Mouse (Mus musculus): Measurements from ENCODE around the gene Cebpa.

Gene Cebpa

DNA sequence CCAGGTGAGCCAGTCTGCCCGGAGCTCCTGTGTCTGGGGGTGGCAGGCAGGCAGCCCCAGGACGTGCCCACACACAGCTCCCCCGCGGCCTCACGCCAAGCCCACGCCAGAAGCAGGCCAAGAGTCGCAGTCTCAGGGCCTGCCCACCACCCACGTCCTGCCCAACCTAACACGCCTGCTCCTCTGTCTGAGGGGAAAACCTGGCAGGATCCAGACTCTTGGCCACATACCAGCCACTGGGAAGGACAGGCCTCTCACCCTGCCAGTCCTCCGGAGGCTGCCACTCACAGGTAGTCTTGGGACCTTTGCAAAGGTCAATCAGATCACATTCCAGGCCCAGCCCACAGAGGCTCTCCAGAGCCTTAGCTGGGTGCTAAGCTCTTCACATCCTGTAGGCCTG is 27.2 kb downstream of the Cebpa start:
- no peak for DNase-seq (ENCODE audit: low spot score)

DNA sequence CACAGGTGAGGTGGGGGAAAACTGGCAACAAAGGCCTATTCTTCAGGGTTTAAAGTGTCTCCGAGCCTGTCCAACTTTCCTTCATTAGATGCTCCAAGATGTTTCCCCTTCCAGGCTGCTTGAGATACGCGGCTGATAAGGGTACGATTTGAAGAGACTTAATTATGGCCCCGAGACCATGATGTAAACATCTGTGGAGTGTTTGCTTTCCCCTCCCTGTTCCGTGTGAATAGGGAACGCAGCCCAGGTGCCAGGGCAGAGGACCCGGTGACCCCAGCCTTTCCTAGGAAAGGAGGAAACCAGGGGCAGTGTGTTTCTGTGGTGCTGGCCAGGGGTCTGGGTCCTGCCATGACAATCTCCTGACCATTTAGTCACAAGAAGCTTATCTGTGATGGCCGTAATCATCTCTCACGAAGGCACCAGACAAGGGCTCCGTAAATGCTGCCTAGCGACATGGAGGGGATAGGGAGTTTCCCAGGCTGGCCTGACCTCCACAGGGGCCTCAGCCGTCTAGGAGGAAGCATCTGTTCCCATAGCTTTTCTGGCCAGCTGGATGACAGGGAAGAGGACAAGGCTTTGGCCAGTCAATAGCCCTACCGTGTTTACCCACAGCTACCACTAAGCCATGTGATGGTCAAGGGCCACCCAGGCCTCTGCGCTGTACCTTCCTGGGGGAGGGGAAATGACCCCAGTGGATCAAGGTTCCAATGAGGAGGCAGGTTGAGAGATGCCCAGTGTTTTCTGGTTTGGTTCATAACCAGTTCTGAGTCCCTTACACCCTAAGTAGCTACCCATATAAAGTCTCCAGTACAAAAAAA is 30.7 kb downstream of the Cebpa start:
- no peak for DNase-seq (ENCODE audit: low spot score)

DNA sequence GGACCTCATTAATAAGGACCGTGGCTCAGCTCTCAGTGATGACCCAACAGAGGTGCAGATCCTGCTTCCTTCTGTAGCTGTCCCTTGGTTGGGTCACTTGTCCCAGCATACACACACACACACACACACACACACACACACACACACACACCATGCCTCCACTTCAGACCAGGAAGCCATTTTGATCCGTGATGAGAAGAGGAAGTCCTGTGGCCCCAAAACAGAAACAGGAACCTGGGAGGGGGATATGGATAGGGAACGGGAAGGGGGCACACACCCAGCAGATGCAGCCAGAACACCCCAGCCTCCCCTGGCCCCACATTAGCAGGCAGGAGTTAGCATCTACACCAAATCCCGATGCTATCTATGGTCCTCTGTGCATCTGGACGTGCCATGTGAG is 31.8 kb downstream of the Cebpa start:
- DNase-seq (ENCODE audit: low spot score): no peak

DNA sequence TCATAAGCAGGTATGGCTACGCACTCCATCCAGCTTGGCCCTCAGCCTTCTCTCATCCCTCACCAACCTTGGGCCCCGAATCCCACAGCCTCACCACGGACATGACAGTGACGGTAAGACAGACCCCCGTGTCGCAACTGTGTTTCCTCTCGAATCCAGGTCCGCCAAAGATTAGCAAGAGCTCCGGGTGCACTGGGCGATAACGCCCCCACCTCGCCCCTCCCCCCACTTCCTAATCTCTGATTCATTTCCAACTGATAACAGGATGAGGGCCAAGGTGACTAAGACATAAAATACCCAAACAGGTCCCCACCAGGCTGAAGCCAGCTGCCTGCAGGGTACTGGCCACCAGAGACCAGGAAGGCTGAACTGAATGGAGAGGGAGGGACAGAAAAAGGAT is 35.4 kb downstream of the Cebpa start:
- no peak for DNase-seq (ENCODE audit: low spot score)

DNA sequence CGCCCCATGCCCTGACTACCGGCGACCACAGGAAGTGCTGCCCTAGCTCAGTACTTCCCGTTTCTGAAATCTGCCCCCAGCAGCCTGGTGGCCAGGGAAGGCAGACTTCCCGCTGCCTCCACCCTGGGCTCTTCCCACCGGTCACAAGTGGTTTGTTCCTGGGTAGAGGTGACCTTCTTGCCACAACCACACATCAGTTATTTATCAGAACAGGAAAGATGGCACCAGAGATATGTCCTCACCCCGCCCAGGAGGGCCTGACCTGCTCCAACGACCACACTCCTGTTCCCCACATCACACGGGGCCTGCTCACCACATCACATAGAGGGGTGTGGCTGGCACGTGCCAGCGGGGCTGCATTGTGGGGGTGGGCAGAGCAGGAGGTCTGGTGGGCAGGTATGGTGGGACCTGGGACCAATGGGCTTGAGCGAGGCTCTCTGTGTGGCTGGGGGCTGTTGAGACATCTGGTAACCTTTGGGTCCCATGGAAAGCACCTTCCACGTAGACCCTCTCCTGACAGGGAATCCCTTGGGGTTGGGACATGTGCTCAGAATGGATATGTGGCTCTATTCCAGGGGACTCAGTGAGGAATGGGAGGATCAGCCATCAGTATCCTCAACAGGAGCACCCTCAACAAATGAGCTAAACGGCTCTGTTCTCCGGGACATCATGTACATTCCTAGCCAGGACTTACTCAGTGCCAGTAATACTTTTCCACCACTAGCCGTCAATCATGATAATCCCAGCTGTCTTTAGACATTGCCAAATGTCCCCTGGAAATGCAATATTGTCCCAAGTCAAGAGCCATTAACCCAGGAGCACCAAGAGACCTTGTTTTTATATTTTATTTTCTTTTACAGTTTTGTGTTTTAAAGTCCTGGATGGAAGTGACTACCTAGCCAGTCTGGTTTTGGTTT is 37.7 kb downstream of the Cebpa start:
- DNase-seq (ENCODE audit: low spot score): no peak

DNA sequence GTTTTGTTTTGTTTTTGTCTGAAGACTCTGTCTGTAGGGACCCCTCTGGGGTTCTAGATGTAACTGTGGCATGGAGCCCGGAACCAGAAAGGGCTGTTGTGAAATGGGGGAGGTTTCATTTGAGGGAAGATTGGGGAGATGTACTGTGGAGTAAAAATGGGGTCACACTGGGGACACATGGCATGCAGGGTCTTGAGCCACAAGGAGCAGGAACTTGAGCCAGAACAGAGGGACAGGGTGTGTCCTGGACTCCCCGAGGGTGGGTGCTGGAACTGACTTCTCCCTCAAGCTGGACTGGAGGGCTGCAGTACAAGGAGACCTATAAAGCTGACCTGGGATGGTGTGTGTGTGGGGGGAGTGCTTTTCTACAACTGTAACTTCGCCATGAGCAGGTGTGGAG is 38.4 kb downstream of the Cebpa start:
- DNase-seq (ENCODE audit: low spot score): no peak

DNA sequence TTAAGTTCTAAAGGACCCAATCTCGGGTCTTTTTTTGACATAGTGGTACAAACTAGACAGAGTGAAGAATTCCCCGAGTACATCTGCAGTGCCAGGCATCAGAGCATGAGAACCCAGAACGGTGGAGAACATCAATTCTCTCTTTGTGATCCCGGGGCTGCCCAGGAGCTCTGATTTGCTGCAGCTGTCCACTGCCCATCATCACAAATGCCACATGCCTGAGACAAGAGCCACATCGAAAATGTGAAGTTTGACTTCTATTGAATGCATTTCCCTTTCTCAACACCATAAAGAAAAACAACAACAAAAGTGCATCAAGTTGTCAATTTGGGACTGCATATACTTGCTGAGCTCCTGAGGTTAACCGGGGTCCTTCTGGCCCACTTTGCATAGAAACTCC is 43.4 kb downstream of the Cebpa start:
- DNase-seq (ENCODE audit: low spot score): no peak

DNA sequence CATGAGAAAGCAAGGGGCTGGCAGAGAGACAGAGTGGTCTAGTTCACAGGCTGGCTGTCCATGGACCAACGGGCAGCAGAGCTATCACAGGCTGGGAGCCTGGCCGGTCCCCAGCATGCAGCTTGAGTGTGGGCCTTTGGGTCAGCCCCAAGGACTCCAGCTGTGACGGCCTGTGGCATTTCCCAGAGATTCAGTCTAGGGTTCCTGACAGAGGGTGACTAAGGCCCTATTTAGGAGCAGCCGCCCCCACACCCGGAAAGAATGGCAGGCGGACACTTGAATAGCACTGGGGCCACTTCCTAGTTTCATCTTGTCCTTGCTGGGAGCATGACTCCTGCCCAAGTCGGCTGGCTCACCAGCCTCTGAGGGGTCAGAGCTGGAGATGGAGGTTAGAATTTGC is 44.5 kb downstream of the Cebpa start:
- no peak for DNase-seq (ENCODE audit: low spot score)

DNA sequence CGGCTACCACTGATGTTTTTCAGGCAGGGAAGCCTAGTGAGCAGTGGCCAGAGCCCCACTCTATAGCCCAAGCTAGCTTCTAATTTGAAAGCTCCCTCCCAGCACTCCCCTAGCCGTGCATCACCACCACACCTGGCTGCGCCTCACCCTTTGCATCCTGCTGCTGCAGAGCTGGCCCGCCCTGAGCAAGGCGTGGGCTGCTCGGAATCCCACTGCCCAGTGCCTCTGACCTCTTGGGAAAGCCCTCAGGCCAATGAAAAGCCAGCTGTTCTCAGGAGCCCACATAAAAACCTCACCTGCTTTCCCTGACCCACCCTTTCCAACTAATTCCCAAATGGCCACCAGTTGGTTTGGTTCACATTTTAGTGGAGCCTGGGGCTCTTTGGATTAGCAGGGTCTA is 45.0 kb downstream of the Cebpa start:
- no peak for DNase-seq (ENCODE audit: low spot score)

DNA sequence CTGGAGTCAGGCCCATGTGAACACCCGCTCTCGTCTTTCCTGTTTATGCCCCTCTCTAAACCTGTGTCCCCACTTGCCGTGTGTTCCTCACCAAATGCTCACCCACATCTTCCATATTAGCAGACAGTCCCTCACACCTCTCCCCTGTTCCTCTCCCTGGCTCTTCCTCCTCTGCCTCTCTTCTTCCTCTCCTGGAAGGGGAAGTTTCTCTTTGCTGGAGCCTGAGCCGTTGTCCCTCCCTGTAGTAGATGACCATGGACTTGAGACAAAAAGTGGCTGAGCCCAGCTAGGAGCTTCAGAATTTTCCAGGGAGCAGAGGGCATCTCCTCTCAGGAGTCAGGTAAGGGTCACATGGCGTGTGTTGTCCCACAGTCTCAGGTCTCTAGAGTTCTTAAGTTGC is 47.9 kb downstream of the Cebpa start:
- no peak for DNase-seq (ENCODE audit: low spot score)

DNA sequence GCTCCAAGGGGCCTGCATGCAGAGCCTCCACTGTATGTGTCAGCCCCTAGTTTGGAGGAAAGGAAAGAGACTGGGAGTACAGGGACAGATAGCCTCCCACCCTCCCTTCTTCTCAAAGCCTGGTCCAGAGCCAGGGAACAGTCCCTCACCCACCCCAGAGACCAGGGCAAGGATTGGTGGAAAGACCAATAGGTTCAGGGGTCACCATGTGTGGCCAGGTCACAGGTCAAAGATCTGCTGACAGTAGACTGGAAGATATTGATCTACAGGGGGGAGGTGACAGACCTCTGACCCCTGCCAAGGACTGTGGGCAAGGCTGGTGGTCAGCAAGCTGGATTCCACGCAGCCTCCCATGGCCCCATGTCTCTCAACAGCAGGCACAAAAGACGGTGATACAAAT is 48.8 kb downstream of the Cebpa start:
- no peak for DNase-seq (ENCODE audit: low spot score)

DNA sequence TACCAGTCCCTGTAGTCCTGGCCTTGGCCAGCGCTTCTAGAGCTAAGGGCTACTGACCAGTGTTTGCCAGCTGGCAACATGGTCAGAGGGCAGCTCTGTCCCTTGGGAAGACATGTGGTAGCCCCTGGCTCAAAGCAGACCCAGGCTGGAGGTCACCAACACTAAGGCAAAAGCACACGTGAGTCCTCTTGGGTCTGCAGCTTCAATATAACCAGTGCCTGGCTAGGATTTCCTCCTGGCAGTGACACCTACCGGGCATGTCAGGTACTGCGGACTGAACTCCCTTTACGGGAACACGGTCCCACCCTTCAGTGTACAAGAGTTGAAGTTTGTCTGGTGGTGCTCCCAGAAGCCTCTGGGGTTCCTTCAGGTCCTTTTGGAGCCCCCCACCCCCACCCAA is 50.2 kb downstream of the Cebpa start:
- DNase-seq (ENCODE audit: low spot score): peak; percentile 94
